Comparison of ENCODE assay signal across 17 mouse cellular contexts in the genomic region with DNA sequence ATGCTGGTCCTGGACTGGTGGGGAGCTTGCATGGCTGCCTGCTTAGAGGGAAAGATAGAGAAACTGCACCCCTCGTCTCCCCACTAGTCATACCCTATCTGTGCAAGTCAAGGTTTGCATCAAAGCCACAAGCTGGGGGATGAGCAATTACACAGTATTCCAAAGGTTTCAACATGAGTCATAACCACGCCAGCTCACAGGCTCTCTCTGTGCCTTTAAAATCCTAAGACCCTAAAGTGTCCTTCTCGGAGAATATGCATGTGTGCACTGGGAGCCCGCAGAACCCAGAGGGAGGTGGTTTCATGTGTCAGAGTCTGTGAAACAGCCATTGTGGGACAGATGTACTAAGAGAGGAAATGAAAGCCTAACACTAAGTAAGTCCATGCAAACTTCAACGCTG.
DNase-seq lines count a peak whose midpoint lies in the region; ATAC-seq and TF ChIP-seq lines count a peak whose summit lies in the region.
"Had no signal": no experiment of that assay in that cellular context is flagged by ENCODE, and none has a peak within 500 bp of the region (broad histone marks: within the 10 kb centered on the region; RNA-seq: fewer than 3 reads in every experiment).

No protein-coding gene starts in this region.

- in situ Hi-C loops in CH12.LX (cut with MboI; ENCODE audit: low pct_ligation_motif_present, low pct_unique_long_range_greater_than_20kb, low sequenced_read_pairs), result no loop called here

- no peak overlapping the region for H3K9ac ChIP-seq in heart, embryonic 12.5 days
- no peak overlapping the region for H3K9ac ChIP-seq in CH12.LX (ENCODE audit: insufficient read depth, low read depth)
- no peak overlapping the region for H3K9ac ChIP-seq in embryonic facial prominence, embryonic 14.5 days (ENCODE audit: low read depth, low read length)
- H3K9ac ChIP-seq: embryonic facial prominence, embryonic 12.5 days; intestine, embryonic 15.5 days; liver, embryonic 15.5 days; neural tube, embryonic 13.5 days had no signal

- H3K36me3 ChIP-seq in heart, embryonic 12.5 days, result no peaks in the 10 kb centered on the region
- H3K36me3 ChIP-seq in CH12.LX (replicated peaks in 1 of 2; ENCODE audit: control insufficient read depth in 1 of 2, insufficient read depth in 1 of 2, low read length in 1 of 2), result peaks cover 0 to 51% of the 10 kb centered on the region in 2 experiments
- H3K36me3 ChIP-seq in embryonic facial prominence, embryonic 14.5 days (ENCODE audit: control insufficient read depth, insufficient read depth, low read length), result no peaks in the 10 kb centered on the region
- H3K36me3 ChIP-seq: embryonic facial prominence, embryonic 12.5 days; hindbrain, embryonic 10.5 days; intestine, embryonic 15.5 days; liver, embryonic 15.5 days; neural tube, embryonic 13.5 days had no signal

- no peaks in the 10 kb centered on the region for H3K27me3 ChIP-seq in heart, embryonic 12.5 days (replicated peaks)
- no peaks in the 10 kb centered on the region for H3K27me3 ChIP-seq in CH12.LX (replicated peaks)
- no peaks in the 10 kb centered on the region for H3K27me3 ChIP-seq in embryonic facial prominence, embryonic 14.5 days (replicated peaks; ENCODE audit: control insufficient read depth, insufficient read depth, low read length)
- H3K27me3 ChIP-seq: embryonic facial prominence, embryonic 12.5 days; intestine, embryonic 15.5 days; liver, embryonic 15.5 days; neural tube, embryonic 13.5 days had no signal

- no peaks in the 10 kb centered on the region for H3K9me3 ChIP-seq in heart, embryonic 12.5 days (replicated peaks)
- no peaks in the 10 kb centered on the region for H3K9me3 ChIP-seq in CH12.LX (replicated peaks; ENCODE audit: low read length)
- H3K9me3 ChIP-seq in embryonic facial prominence, embryonic 14.5 days (ENCODE audit: control insufficient read depth, low read length), result no peaks in the 10 kb centered on the region
- H3K9me3 ChIP-seq: embryonic facial prominence, embryonic 12.5 days; hindbrain, embryonic 10.5 days; intestine, embryonic 15.5 days; liver, embryonic 15.5 days; neural tube, embryonic 13.5 days had no signal

- intact Hi-C loops in heart, postnatal 10 days (cut with DNase I), result no loop called here

- TF ChIP-seq POLR2A in CH12.LX (IDR thresholded peaks at IDR 0.05; ENCODE audit: low read depth, low read length), result no peak

- H3K79me2 ChIP-seq in CH12.LX (replicated peaks; ENCODE audit: control insufficient read depth, extremely low read depth, insufficient read depth, poor library complexity, severe bottlenecking), result no peaks in the 10 kb centered on the region

- peak overlapping the region; percentile 52 for H3K4me2 ChIP-seq in heart, embryonic 12.5 days
- H3K4me2 ChIP-seq in CH12.LX (ENCODE audit: insufficient read depth, low read depth, poor library complexity, severe bottlenecking), result no peak overlapping the region
- peak overlapping the region; percentile 36; the same call in 1 of the 2 replicates for H3K4me2 ChIP-seq in embryonic facial prominence, embryonic 14.5 days (ENCODE audit: low read depth, low read length)
- H3K4me2 ChIP-seq: embryonic facial prominence, embryonic 12.5 days; intestine, embryonic 15.5 days; liver, embryonic 15.5 days; neural tube, embryonic 13.5 days had no signal

- 53% methylated on average over 5 of the region's 5 CpGs for WGBS in heart, embryonic 12.5 days
- WGBS in embryonic facial prominence, embryonic 14.5 days, result 44% methylated on average over 5 of the region's 5 CpGs

- H3K4me3 ChIP-seq in heart, embryonic 12.5 days, result no peak overlapping the region
- H3K4me3 ChIP-seq in CH12.LX (replicated peaks in 1 of 3; ENCODE audit: low read depth in 2 of 3, low read length in 2 of 3, poor library complexity in 1 of 3), result no peak overlapping the region
- no peak overlapping the region for H3K4me3 ChIP-seq in embryonic facial prominence, embryonic 14.5 days (ENCODE audit: low read depth, low read length)
- H3K4me3 ChIP-seq: embryonic facial prominence, embryonic 12.5 days; hindbrain, embryonic 10.5 days; intestine, embryonic 15.5 days; layer of hippocampus, adult 2 months; liver, embryonic 15.5 days; neural tube, embryonic 13.5 days had no signal

- DNase-seq in heart, postnatal 10 days, result no peak
- DNase-seq in 416B (ENCODE audit: low read depth), result peak; percentile 35
- peak; percentile 6 for DNase-seq in CH12.LX (ENCODE audit: extremely low read depth)
- peak; percentile 37 for DNase-seq in embryonic facial prominence, embryonic 14.5 days (ENCODE audit: low spot score)
- DNase-seq in thymus, postnatal 4 days, result no peak
- no peak for DNase-seq in ovary, adult 18-20 months (ENCODE audit: low spot score)
- DNase-seq: cerebellum, adult 11 months; cerebellum, postnatal 36 days; lung, postnatal 14 days; thymus, adult 18-20 months had no signal

- peaks cover 31% of the 10 kb centered on the region for H3K4me1 ChIP-seq in heart, embryonic 12.5 days (replicated peaks)
- peaks cover 2 to 25% of the 10 kb centered on the region in 2 experiments for H3K4me1 ChIP-seq in CH12.LX (ENCODE audit: control insufficient read depth in 1 of 2, insufficient read depth in 2 of 2)
- H3K4me1 ChIP-seq in embryonic facial prominence, embryonic 14.5 days (ENCODE audit: control insufficient read depth, insufficient read depth, low read length), result peaks cover 6% of the 10 kb centered on the region

- ATAC-seq in heart, embryonic 12.5 days (ENCODE audit: insufficient number of reproducible peaks, low FRiP score), result no peak
- ATAC-seq in embryonic facial prominence, embryonic 14.5 days (ENCODE audit: low read depth), result peak; percentile 45; the same call in 1 of the 2 replicates
- ATAC-seq: intestine, embryonic 15.5 days had no signal

- no peak for TF ChIP-seq RAD21 in CH12.LX (IDR thresholded peaks at IDR 0.05; ENCODE audit: low read depth, low read length)

- H3K27ac ChIP-seq in heart, embryonic 12.5 days (ENCODE audit: poor library complexity, severe bottlenecking), result 0 out of 2 replicates have a peak overlapping the region, but pooled peaks have one; percentile 68
- no peak overlapping the region for H3K27ac ChIP-seq in CH12.LX (ENCODE audit: insufficient read depth, low read depth)
- no peak overlapping the region for H3K27ac ChIP-seq in embryonic facial prominence, embryonic 14.5 days (replicated peaks; ENCODE audit: low read depth, low read length)
- H3K27ac ChIP-seq: hindbrain, embryonic 10.5 days; intestine, embryonic 15.5 days; layer of hippocampus, adult 2 months; liver, embryonic 15.5 days; neural tube, embryonic 13.5 days had no signal

- no peak for TF ChIP-seq CTCF in CH12.LX (conservative IDR thresholded peaks at IDR 0.05 in 1 of 2, IDR thresholded peaks at IDR 0.05 in 1 of 2; ENCODE audit: low read depth in 2 of 2, low read length in 2 of 2)

- dilution Hi-C loops in CH12.LX (cut with MboI; ENCODE audit: extremely low pct_ligation_motif_present, extremely low pct_unique_long_range_greater_than_20kb, low sequenced_read_pairs), result no loop called here

- no peak for TF ChIP-seq EP300 in CH12.LX (IDR thresholded peaks at IDR 0.05; ENCODE audit: low read length)

TF ChIP-seq in CH12.LX, 34 proteins besides CTCF, POLR2A, EP300 and RAD21:
- TF ChIP-seq UBTF (IDR thresholded peaks at IDR 0.05; ENCODE audit: low read depth, low read length), result no peak

Comparison
In these comparisons a context has a peak if more than half of its experiments do, and no peak if none do; other contexts are left out.
1. DNase-seq: peak in 416B (single experiment), CH12.LX (single experiment) and embryonic facial prominence, embryonic 14.5 days (single experiment); none in heart, postnatal 10 days (0 of 2), thymus, postnatal 4 days (single experiment) and ovary, adult 18-20 months (single experiment).